Mouse (Mus musculus) cerebellum, adult 9-10 months (tissue): ENCODE measurements at regions not wholly inside any gene's neighbourhood (a gene's known extent, or its start where the extent isn't known, plus 50 kb on each side); places are given as distances from the start of the nearest gene placed in this dataset.
"Not testable (repeated sequence)": the region's sequence is repeated elsewhere in the genome, so short reads cannot be mapped to it uniquely, and the experiment has no call there.

Source experiments
- DNase-seq: peaks from one replicate; pipeline ENCODE4 v3.0.0; 2022

DNA sequence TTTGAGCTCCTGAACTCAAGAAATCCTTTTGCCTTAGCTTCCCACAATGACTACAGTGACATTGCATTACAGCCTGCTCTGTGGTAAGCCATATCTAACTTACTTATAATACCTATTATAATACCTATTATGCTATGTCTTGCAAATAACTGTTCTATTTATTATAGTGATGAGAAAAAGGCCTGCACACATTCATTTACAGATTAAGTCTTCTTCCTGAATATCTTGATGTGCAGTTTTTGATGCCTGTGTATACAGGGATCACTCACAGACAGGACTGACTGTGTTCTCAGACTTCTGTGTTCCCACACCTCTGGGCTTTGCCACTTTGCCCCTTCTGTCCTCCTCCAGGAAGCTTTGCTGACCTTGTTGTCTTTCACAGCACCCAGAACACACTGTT, 102.8 kb upstream of the Dlg1 start:
- DNase-seq = no peak

- DNase-seq = no peak
Observed at GRCm38 (mm10) chr16:31564926-31565325, 98.3 kb upstream of the Dlg1 start.

- DNase-seq = no peak
Observed at GRCm38 (mm10) chr16:31568316-31568715, 94.9 kb upstream of the Dlg1 start.

- no peak for DNase-seq
Observed at GRCm38 (mm10) chr16:31569871-31570270, 93.4 kb upstream of the Dlg1 start.

DNA sequence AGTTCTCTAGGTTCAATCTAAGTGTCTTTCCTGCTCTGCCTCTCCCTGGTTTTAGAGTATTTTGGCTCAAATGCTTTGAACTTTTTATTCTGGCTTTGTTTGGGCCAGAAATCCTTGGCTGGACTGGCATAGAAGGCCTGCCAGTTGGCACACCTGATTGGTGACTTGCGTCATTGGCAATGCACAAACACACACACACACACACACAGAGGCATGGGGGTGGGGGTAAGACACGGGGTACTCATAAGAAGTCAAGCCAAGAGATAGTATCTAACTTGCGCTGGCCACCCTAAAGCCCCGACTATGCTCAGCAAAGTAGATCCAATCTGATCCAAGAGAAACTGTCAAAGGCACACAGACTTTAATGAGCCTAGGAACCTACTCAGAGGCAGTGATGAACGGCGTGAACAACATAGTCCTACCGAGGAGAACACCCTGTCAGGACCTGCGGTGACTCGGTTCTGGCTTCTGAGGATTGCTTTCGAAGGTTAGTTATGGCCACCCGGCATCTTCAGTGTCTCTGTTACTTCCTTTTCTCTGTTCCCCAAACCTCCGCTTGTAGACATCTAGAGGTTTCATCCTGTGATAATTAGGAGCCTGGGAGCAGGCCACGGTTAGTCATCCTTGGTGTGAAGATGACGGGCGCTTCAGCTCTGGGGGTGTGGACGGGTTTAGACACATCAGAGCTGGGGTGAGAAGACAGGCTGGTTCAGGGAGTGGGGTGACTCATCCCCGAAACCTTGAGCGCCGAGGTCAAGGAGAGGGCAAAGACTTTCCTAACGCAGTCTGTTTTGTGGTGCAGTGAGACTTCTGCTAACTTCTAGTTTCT, 92.7 kb upstream of the Dlg1 start:
- DNase-seq = peak; percentile 92

DNA sequence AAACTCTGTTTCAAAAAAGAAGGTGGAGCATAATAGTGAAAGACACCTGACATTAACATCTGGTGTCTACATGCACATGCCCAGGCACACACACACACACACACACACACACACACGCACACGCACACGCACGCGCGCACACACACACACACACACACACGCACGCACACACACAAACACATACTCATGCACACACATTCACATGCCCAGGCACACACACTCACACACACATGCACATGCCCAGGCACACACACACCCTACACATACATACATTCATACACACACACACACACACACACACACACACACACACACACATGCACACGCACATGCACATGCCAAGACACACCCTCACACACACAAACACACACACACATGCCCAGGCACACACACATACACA, 89.4 kb upstream of the Dlg1 start:
- DNase-seq = not testable (repeated sequence)

DNA sequence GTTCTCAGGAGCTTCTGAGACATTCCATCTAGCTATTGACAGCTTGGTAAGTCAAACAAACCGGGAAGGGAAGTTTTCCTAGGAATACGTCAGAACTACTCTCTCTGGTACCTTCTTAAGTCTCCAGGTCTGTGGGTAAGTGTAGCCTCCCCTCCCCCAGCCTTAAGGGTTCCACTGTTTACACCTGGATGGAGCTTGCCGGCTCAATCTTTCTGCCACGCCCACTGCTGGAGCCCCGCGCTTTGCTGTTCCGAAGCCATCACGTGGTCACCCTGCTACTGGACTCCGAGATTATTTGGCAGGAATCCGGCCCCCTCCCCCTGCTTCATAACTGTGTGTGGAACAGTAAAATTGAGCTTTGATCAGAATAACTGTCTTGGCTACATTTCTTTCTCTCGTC, 87.6 kb upstream of the Dlg1 start:
- not testable (repeated sequence) for DNase-seq

- DNase-seq = no peak
Observed at GRCm38 (mm10) chr16:31576422-31576821, 86.8 kb upstream of the Dlg1 start.

- no peak for DNase-seq
Observed at GRCm38 (mm10) chr16:31577347-31577746, 85.9 kb upstream of the Dlg1 start.

DNA sequence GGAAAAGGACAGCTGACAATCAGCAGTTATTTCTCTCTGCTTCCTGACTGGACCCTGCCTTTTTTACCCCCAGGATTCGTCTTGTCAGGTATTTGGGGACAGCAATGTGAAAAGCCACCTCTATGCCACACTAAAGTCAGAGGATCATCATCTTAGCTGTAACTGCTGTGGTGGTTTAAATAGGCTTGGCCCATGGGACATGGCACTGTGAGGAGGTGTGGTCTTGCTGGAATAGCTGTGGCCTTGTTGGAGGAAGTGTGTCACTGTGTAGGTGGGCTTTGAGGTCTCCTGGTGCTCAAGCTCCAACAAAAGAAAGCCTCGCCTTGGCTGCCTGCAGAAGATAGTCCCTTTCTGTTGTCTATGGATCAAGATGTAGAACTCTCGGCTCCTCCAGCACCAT, 83.9 kb upstream of the Dlg1 start:
- DNase-seq = no peak

DNA sequence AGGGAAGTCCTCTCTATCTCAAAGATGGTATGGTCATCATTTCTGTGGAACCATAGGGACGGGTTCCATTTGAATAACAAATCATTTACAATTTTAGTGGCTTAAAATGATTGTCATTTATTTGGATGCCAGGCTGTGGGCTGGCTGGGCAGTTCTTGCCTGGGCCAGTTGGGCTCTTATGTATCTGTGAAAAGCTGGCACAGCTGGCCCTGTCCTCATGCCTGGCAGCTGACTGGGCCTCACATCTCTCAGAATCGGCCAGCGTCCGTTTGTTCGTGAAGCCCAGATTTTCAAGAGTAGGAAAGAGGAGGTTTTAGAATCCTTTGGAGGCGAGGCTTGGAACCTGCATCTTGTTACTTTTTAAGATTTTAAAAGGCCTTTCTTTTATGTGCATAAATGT, 82.5 kb upstream of the Dlg1 start:
- no peak for DNase-seq

- no peak for DNase-seq
Observed at GRCm38 (mm10) chr16:31582885-31583284, 80.4 kb upstream of the Dlg1 start.

GRCm38 (mm10) chr16:31583627-31584026, 79.6 kb upstream of the Dlg1 start:
- DNase-seq = no peak

DNA sequence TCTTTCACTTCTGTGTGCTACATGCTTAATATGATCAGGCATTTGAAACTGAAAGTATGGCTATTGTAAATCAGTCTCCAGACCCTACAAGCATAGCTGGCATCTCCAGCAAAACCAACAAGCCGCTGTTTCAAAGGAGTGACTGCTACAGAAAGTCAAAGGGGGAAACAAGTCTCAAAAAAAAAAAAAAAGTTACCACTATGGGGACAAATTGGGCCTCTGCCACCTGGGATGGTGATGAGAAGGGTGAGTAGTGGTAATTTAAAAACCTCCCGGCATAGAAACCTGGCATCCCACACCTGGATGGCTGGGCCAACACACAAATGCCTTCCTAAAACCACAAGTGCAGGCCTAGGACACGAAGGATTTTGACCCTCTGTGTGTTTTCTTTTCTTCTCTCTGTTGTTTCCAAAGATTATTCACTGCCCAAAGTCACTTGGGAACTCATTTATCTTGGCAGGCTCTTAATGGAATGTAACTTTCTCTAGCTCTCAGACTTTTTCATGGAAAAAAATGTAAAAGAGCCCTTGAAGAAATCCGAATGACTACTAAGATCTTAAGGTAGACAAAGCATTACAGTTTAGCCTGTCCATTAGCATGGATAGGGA, 78.9 kb upstream of the Dlg1 start:
- no peak for DNase-seq

DNA sequence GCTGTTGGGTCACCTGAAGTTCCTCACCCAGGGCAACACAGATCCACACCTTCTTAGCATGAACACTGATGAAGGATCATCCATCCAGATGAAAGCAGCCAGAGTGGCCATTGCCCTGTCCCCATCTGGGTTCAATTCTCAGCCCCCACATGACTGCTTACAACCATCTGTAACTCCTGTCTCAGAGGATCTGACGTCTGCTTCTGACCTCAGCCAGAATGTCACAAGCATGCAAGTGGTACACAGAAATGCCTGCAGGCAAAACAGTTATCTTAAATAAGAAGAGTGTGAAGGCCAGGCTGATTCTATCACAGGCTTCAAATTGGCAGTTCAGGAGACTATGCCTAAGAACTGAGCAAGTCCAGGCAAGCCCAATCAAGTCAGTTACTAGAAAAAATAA, 76.2 kb upstream of the Dlg1 start:
- DNase-seq = no peak

DNA sequence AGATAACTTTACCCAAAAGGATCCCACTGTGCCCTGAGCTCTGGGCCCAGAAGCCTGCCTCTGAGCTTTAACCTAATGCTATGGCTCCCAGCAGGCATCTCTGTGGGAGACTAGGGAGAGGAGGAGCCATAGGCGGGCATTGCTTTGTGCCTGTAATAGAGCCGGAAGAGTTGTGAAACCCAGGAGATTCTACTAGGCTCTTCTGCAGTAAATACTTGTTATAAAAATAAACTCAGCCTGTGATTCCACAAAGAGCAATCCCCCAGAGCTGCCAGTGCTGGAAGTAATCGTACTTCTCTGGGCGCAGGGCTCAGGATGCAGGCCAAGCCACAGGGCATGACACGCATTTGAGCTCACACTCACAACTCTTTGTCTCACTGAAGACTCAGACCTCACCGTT, 73.7 kb upstream of the Dlg1 start:
- DNase-seq = no peak

- DNase-seq = no peak
Observed at GRCm38 (mm10) chr16:31591565-31591964, 71.7 kb upstream of the Dlg1 start.

DNA sequence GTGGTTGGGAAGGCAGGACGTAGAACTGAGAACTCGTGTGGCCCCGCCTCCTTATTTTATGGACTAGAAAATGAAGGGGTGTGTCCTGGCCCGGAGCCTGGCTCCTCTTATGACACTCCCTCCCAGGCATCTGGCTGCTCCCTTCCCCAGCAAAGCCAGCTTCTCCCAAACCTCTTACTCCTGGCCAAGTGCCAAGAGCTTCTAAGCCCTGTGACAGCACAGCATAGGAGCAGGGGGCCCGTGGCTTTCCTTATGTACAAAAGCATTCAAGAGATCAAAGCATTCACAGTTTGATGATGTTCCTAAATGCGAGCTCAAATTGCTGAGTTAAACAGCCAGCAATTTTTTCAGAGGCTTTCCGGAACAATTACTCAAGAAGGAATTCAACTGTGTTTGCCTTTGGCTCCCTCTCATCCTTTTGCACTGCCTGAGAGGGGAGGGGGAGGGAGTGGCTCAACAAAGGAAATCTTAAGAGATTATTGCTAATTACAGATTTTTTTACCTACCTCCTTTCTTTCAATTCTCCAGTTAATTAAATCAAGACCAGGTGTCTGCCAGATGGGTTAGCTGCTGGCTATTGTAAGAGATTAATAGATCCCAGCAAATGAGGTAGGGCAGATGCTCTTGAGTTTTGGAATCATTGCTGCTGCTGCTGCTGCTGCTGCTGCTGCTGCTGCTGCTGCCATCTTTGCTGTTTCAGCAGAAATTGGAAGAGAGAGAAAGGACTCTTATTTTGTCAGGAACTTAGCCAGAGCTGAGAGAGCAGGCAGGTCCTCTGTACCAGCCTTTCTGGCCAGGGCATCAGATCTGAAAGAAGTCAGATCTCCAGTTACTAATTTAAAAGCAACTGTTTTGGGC, 71.0 kb upstream of the Dlg1 start:
- peak; percentile 73 for DNase-seq

DNA sequence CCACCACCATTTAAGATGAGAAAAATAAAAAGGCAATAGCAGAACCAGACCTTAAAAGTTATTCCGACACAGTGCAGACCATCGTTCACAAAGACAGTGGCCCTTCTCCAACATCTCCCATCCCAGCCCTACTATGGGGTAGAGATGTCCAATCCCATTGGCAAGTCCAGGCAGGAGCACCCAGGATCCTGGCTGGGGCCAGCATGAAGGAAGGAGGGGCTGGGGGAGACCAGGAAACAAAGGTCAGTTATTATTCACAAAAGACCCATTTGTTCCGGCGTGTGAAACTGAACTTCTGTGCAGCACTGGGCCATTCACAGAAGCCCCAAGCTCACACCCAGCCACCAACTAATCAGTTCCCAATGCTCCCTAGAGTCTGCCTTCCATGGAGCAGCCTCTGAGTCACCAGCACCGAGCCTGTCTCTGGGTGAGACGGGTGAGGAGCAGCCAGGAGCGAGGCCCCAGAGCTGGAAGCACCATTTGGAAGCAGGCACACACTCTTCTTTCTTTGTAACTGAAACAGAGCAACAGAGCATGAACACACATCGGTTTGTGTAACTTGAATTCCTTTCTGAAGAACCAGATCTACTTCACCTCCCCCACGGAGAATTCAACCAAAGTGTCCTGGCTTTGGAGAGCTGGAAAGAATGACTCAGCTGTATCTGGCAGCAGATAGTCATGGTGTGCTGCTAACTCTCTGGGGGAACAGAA, 70.1 kb upstream of the Dlg1 start:
- peak; percentile 47 for DNase-seq

DNA sequence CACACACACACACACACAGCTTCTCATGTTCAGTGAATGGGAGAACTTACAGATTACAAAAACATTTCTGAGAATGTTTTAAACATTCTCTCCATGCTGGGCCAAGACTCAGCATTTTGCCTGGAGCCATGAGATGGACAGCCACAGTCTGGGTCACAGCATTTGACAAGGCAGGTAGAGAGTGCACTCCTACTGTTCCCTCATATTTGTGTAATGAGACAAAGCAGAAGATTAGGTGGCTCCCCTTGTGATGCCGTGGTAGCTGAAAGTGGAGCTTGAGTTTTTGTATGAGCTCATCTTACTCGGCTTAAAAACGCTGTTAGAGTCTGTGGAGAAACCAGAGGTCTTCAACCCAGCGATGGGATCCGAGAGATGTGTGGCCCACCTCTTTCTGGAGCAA, 65.3 kb upstream of the Dlg1 start:
- no peak for DNase-seq

- DNase-seq = peak; percentile 58
Observed at GRCm38 (mm10) chr16:31598409-31598988, 64.7 kb upstream of the Dlg1 start.

GRCm38 (mm10) chr16:31598989-31599421, 64.2 kb upstream of the Dlg1 start:
- DNase-seq = no peak

DNA sequence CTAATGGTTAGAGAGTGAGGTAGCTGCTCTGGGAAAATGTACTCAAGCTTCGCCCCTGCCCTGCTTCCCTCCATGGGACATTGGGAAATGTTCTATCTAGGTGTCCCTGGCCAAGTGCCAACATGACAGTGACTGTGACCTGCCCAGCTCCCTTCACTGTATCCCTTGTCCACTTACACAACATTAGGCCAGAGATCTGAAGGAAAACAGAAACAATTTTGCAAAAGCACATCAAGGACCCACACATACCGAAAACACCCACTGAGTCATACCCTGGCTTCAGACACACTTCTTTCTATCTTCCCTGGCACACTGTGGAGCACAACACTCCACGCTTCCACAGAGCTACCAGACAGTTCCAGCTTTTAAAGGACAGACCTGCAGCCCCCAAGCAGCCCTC, 62.0 kb upstream of the Dlg1 start:
- DNase-seq = no peak
